Mouse (Mus musculus) liver, embryonic 13.5 days (tissue): ENCODE results near the gene Hist1h2bn. TPM values are rescaled to one million over a fixed set of nuclear protein-coding genes. Genes with fewer than 3 reads are reported as not detected.
A peak's percentile ranks its signal among the peaks of the same experiment; 100 is the strongest.
"Not testable (repeated sequence)": the region's sequence is repeated elsewhere in the genome, so short reads cannot be mapped to it uniquely, and the experiment has no call there.

Experiments used
- ATAC-seq: fragments of 200-750 bp; cut with Nextera tagmentation; 2 replicates; pipeline ENCODE4 v1.8.0; 2017; ENCODE audit warnings: low read depth, mild to moderate bottlenecking, moderate number of reproducible peaks, moderate library complexity
- DNase-seq: peaks from one replicate; pipeline ENCODE4 v3.0.0; 2022
- H3K27ac ChIP-seq: fragments of 300-500 bp; sonication (generic); 2 replicates; pipeline ENCODE4 v1.5.1; 2015; ENCODE audit warnings: moderate library complexity, mild to moderate bottlenecking, inconsistent platforms
- H3K27me3 ChIP-seq: fragments of 300-500 bp; sonication (generic); 2 replicates; pipeline ENCODE4 v1.6.1; 2015; ENCODE audit warnings: mild to moderate bottlenecking, inconsistent platforms
- H3K36me3 ChIP-seq: fragments of 300-500 bp; sonication (generic); 2 replicates; pipeline ENCODE4 v1.6.1; 2015; ENCODE audit warnings: mild to moderate bottlenecking, inconsistent platforms
- H3K4me1 ChIP-seq: fragments of 300-500 bp; sonication (generic); replicated peaks from 2 replicates; pipeline ENCODE4 v1.6.1; 2015; ENCODE audit warnings: inconsistent platforms
- H3K4me2 ChIP-seq: fragments of 300-500 bp; sonication (generic); 2 replicates; pipeline ENCODE4 v1.6.1; 2015; ENCODE audit warnings: inconsistent platforms, mild to moderate bottlenecking, moderate library complexity
- H3K4me3 ChIP-seq: fragments of 300-500 bp; sonication (generic); replicated peaks from 2 replicates; pipeline ENCODE4 v1.5.1; 2015; ENCODE audit warnings: mild to moderate bottlenecking, inconsistent platforms
- H3K9ac ChIP-seq: fragments of 300-500 bp; sonication (generic); 2 replicates; pipeline ENCODE4 v1.6.1; 2015; ENCODE audit warnings: mild to moderate bottlenecking, inconsistent platforms
- H3K9me3 ChIP-seq: fragments of 300-500 bp; sonication (generic); replicated peaks from 2 replicates; pipeline ENCODE4 v1.6.1; 2016; ENCODE audit warnings: inconsistent platforms
- WGBS: fragments of 180-500 bp; shearing (Covaris S2); methylation state at CpG from one replicate; pipeline ENCODE4 v1.1.7; 2015; ENCODE audit not compliant: insufficient replicate concordance; 5-methylcytosine and 5-hydroxymethylcytosine counted together
- polyA plus RNA-seq: library from polyadenylated mRNA; unstranded; fragments of >200 nt; fragmentation: Nextera tagmentation; extraction: Ambion mirVana; gene quantifications from 2 replicates; pipeline ENCODE4 v1.2.1, GENCODE M21; 2015

Gene Hist1h2bn
- polyA plus RNA-seq, 1 experiment from 2014 or later: 14.4 TPM

DNA sequence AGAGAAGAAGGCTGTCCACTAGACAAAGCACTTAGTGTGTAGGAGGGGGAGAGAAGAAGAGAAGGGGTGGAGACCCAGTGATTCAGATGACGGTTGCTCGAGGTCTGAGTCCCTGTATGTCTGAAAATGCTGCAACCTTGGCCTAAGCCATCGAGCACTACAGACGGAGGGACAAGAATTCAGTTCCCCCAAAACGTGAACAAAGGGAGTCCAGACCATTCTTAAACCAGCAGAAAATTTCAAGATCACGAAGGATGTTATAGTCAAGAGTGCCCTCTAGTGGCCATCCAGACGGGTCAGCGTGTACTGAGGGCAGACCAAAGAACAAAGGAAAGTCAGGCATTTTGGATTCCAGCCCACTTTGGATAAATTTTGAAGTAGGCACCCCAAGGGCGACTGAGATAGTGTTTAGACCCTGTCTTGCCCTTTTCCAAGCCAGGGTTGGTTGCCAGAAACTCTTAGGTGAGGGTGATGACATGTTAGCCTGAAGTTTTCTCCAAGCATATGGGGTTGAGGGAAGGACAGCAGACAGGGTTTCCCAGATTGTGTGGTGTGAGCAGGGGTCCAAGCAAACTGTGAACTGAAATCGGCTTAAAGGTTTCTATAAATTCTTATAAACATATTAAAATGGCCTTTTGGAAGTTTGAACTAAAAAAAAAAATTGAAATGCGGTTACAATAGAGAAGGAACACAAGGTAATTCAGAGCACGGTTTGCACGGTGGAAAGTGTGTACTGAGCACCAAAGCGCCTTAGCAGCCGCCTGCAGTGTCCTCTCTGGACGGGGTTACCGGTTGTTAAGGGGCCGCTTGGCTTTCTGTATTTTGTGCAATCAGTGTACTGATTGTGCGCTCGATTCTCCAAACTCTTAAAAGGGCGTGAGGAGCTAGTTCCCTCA is 19.7 kb upstream of the Hist1h2bn start:
- 1% methylated on average over 21 of the region's 21 CpGs for WGBS
- Histone ChIP-seq H3K4me2 (peak overlapping the region; percentile 80), H3K27ac (peak overlapping the region; percentile 96), H3K9me3 (no peaks in the 10 kb centered on the region), H3K4me1 (peaks cover 41% of the 10 kb centered on the region), H3K4me3 (peak overlapping the region; percentile 63), H3K27me3 (no peaks in the 10 kb centered on the region), H3K36me3 (no peaks in the 10 kb centered on the region), H3K9ac (peak overlapping the region; percentile 81)
- peak; percentile 60 for ATAC-seq
- peak; percentile 73 for DNase-seq

DNA sequence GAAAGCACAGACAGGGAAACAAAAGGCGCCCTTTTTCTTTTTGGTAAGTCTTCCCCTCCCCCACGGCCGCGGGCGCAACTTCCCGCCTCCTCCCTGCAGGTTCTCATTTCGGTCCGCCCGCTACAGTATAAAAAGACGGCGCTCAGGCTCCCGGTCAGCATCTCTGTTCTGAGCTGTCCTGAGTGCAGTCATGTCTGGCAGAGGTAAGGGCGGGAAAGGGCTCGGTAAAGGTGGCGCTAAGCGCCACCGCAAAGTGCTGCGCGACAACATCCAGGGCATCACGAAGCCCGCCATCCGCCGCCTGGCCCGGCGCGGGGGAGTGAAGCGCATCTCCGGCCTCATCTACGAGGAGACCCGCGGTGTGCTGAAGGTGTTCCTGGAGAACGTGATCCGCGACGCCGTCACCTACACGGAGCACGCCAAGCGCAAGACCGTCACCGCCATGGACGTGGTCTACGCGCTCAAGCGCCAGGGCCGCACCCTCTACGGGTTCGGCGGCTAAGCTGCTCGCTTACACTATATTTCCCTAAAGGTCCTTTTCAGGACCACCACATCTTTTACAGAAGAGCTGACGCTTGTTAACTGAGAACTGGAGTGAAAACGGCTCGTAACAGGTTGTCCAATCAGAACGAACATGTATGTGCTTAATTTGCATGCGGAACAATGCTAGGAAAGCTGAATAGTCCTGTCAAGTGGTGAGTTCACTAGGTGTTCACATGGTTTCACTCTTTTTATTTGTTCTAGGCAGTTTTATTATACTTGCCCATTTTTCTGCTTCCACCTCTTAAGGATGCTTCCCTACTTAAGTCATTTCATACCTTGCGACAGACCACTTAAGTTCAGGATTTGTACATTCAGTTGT is 18.8 kb upstream of the Hist1h2bn start, which contains the start of gene Hist1h4j:
Gene Hist1h4j, plus strand, starts transcription at position 159 of the 862 bp plus-strand sequence.
- ATAC-seq (peak; percentile 90), DNase-seq (peak; percentile 79)
- Histone ChIP-seq H3K4me1 (peaks cover 41% of the 10 kb centered on the region), H3K4me3 (peak within 1 kb of the TSS; percentile 63), H3K4me2 (peak within 1 kb of the TSS; percentile 80), H3K27ac (peak within 1 kb of the TSS; percentile 96), H3K9ac (peak within 1 kb of the TSS; percentile 81)
- H3K36me3 ChIP-seq, H3K9me3 ChIP-seq, H3K27me3 ChIP-seq: not testable (repeated sequence)
- under 1% methylated on average over 42 of the region's 56 CpGs for WGBS

DNA sequence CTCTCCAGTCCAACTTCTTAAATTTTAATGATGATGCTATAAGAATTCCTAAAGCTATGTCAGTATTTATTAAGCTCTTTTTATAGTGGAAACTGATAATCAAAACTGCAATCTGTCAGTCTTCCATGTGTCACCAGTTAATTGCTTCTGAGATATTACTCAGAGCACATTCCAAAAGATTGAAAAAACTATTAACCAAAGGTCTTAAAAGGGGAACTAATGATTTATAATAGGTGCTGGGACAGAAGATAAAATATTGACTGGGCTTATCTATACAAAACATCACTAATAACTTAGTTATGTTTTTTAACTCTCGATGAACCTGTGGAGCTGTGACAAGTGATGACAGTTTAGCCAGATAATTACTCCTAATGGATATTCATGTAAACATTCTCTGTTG is 8.9 kb upstream of the Hist1h2bn start:
- 44% methylated on average over 1 of the region's 1 CpGs for WGBS
- Histone ChIP-seq H3K4me1 (peaks cover 30% of the 10 kb centered on the region), H3K27me3 (no peaks in the 10 kb centered on the region), H3K9me3 (no peaks in the 10 kb centered on the region), H3K36me3 (0 out of 2 replicates have a peak, but pooled peaks cover 4% of the 10 kb centered on the region), H3K27ac (no peak overlapping the region), H3K4me3 (no peak overlapping the region), H3K9ac (no peak overlapping the region), H3K4me2 (no peak overlapping the region)
- ATAC-seq (no peak), DNase-seq (no peak)

DNA sequence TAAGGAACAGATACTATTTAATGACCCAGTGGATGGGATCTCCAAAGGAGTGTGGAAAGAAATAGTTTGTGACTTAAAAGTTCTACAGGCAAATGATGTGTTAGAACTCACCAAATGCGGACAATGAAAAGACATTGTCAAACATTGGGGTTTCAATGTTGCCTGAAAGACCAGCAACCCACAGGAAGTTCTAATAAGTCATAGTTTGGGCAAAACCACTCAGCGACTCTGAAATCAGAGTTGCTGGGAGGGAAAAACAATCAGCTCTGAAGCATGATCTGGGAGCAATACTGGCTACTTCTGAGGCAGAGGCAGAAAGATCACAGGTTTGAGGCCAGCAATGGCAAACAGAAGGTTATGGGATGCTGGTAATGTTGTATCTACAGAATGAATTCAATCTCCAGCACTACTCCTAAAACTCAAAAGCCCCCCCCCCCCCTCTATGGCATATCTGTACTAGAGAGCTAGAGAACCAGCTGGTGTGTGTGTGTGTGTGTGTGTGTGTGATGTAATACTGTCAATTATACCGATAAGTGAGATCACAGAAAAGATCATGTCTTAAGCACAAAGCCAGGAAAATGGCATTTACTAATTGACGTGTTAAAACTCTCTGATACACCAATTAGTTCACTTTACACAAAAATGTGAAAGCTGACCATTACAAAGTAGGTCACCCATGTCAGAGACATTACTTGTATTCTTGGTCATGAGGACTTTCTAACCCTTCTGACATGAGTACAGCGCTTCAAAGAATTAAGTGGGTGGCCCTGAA is 4.3 kb upstream of the Hist1h2bn start:
- no peak for ATAC-seq
- Histone ChIP-seq H3K9ac (peak overlapping the region; percentile 87), H3K9me3 (no peaks in the 10 kb centered on the region), H3K27ac (peak overlapping the region; percentile 97), H3K4me1 (peaks cover 42% of the 10 kb centered on the region), H3K4me2 (peak overlapping the region; percentile 80), H3K4me3 (peak overlapping the region; percentile 69), H3K36me3 (0 out of 2 replicates have a peak, but pooled peaks cover 4% of the 10 kb centered on the region), H3K27me3 (no peaks in the 10 kb centered on the region)
- WGBS: 3% methylated on average over 5 of the region's 5 CpGs
- no peak for DNase-seq

GRCm38 (mm10) chr13:21750159-21751017 is 3.5 kb upstream of the Hist1h2bn start, which contains the start of gene Hist1h4k:
TSS of gene Hist1h4k (minus strand) at chr13:21750505.
- not testable (repeated sequence) for H3K9me3 ChIP-seq, H3K27me3 ChIP-seq, H3K36me3 ChIP-seq
- DNase-seq (peak; percentile 88), ATAC-seq (peak; percentile 63)
- WGBS: under 1% methylated on average over 49 of the region's 56 CpGs
- H3K27ac ChIP-seq: peak within 1 kb of the TSS; percentile 99
- peaks cover 41% of the 10 kb centered on the region for H3K4me1 ChIP-seq
- H3K9ac ChIP-seq: peak within 1 kb of the TSS; percentile 87
- H3K4me3 ChIP-seq: peak within 1 kb of the TSS; percentile 69
- H3K4me2 ChIP-seq: peak within 1 kb of the TSS; percentile 80

DNA sequence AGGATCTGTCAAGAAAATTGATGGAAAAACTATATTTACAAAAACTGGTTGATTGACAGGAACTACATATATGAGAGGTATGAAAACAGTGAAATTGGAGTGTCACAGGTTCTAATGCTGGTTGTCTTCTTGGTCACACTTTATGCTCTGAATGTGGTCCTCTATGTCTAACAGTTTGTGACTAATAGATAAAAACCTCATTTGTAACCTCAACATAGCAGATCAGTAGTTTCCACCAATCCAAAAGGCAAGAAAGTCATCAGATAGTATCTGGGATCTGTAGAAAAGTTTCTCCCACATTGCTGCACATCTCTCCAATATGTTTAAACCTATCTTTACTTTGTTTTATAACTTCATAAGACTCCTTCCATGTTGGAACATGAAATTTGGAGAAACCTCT is 2.5 kb upstream of the Hist1h2bn start:
- Histone ChIP-seq H3K4me1 (peaks cover 38% of the 10 kb centered on the region), H3K27ac (peak overlapping the region; percentile 99), H3K9me3 (no peaks in the 10 kb centered on the region), H3K4me2 (peak overlapping the region; percentile 78), H3K27me3 (no peaks in the 10 kb centered on the region), H3K36me3 (0 out of 2 replicates have a peak, but pooled peaks cover 4% of the 10 kb centered on the region), H3K9ac (peak overlapping the region; percentile 83), H3K4me3 (peak overlapping the region; percentile 58)
- DNase-seq (no peak), ATAC-seq (no peak)

DNA sequence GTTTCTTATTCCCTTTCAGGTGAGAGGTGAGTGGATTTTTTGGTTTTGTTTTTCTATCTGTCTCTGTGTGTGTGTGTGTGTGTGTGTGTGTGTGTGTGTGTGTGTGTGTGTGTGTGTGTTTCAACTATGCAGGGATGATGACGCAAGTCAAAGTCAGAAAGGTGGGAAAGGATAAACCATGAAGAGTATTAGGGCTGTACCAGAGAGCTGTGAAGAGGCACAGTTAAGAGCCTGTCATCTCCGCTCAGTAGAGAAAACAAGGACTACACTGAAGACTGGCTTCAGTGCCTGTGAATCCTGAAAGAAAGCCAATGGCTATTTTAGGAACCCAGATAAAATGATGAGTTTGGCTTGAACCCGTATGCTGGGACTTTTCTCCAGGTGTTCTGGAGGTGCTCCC is 2.1 kb upstream of the Hist1h2bn start:
- DNase-seq (no peak), ATAC-seq (no peak)
- Histone ChIP-seq H3K36me3 (0 out of 2 replicates have a peak, but pooled peaks cover 4% of the 10 kb centered on the region), H3K4me2 (peak overlapping the region; percentile 78), H3K9ac (peak overlapping the region; percentile 83), H3K4me3 (peak overlapping the region; percentile 58), H3K27ac (peak overlapping the region; percentile 99), H3K9me3 (no peaks in the 10 kb centered on the region), H3K4me1 (peaks cover 37% of the 10 kb centered on the region), H3K27me3 (no peaks in the 10 kb centered on the region)
- WGBS: 50% methylated on average over 3 of the region's 3 CpGs

GRCm38 (mm10) chr13:21752356-21752755 is 1.6 kb upstream of the Hist1h2bn start:
- Histone ChIP-seq H3K4me3 (peak overlapping the region; percentile 58), H3K9me3 (no peaks in the 10 kb centered on the region), H3K27me3 (no peaks in the 10 kb centered on the region), H3K9ac (peak overlapping the region; percentile 83), H3K4me1 (peaks cover 38% of the 10 kb centered on the region), H3K27ac (peak overlapping the region; percentile 99), H3K4me2 (peak overlapping the region; percentile 78), H3K36me3 (0 out of 2 replicates have a peak, but pooled peaks cover 3% of the 10 kb centered on the region)
- WGBS: 35% methylated on average over 3 of the region's 3 CpGs
- DNase-seq (no peak), ATAC-seq (no peak)

DNA sequence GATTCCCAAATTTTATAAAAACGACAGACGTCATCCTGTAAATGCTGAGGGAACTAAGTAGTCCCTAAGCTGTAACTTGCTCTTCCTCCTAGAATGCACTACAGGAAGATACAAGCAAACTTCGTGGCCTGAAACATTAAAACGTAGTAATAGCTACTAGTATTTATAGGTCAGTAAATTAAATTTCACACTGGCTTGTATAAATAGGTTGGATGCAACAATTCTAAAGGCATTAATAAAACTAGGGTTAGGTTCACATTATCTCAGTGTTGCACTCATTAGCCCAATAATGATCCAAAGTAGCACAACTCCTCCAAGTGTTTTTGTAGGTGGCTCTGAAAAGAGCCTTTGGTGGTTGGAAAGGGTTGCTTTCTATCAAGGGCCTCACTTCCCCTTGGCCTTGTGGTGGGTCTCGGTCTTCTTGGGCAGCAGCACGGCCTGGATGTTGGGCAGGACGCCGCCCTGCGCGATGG is 836 bp upstream of the Hist1h2bn start:
- Histone ChIP-seq H3K9ac (peak overlapping the region; percentile 83), H3K4me2 (peak overlapping the region; percentile 78), H3K4me3 (peak overlapping the region; percentile 58), H3K27ac (peak overlapping the region; percentile 99), H3K36me3 (no peaks in the 10 kb centered on the region), H3K27me3 (no peaks in the 10 kb centered on the region), H3K9me3 (no peaks in the 10 kb centered on the region), H3K4me1 (peaks cover 35% of the 10 kb centered on the region)
- ATAC-seq: no peak
- DNase-seq: no peak
- under 1% methylated on average over 10 of the region's 10 CpGs for WGBS
